Mouse (Mus musculus) heart, adult 2 months (tissue): ENCODE measurements at regions not wholly inside any gene's neighbourhood (a gene's known extent, or its start where the extent isn't known, plus 50 kb on each side); places are given as distances from the start of the nearest gene placed in this dataset.

Source experiments
- CTCF ChIP-seq: fragments of 200-600 bp; IDR thresholded peaks from 2 replicates; pipeline ENCODE4 v1.8.1; 2022; ENCODE audit warnings: antibody characterized with exemption, mild to moderate bottlenecking, moderate library complexity
- EP300 ChIP-seq: fragments of 200-500 bp; IDR thresholded peaks from 2 replicates; pipeline ENCODE4 v1.6.1; 2011; ENCODE audit warnings: low read depth, low read length, control low read depth; ENCODE audit not compliant: insufficient read depth
- POLR2A ChIP-seq: fragments of 200-500 bp; IDR thresholded peaks from 2 replicates; pipeline ENCODE4 v1.6.1; 2011; ENCODE audit warnings: mild to moderate bottlenecking, low read depth, low read length, control low read depth; ENCODE audit not compliant: insufficient read depth

- TF ChIP-seq EP300, result no peak
- no peak for TF ChIP-seq POLR2A
- TF ChIP-seq CTCF, result no peak
Measured at GRCm38 (mm10) chr14:61874206-61874605, 266.9 kb downstream of the Kcnrg start.
